Mouse (Mus musculus) cerebellum, adult 2 months (tissue): ENCODE measurements around the gene Mark4.

ENCODE experiments used
- CTCF ChIP-seq: fragments of 200-500 bp; IDR thresholded peaks from 2 replicates; pipeline ENCODE4 v1.5.1; 2011; ENCODE audit warnings: low read depth, mild to moderate bottlenecking, control low read depth, low read length, moderate library complexity, borderline replicate concordance; ENCODE audit not compliant: insufficient read depth
- POLR2A ChIP-seq: fragments of 200-500 bp; IDR thresholded peaks from 2 replicates; pipeline ENCODE4 v1.6.1; 2011; ENCODE audit warnings: low read length, control low read depth, borderline replicate concordance; ENCODE audit not compliant: insufficient read depth

DNA sequence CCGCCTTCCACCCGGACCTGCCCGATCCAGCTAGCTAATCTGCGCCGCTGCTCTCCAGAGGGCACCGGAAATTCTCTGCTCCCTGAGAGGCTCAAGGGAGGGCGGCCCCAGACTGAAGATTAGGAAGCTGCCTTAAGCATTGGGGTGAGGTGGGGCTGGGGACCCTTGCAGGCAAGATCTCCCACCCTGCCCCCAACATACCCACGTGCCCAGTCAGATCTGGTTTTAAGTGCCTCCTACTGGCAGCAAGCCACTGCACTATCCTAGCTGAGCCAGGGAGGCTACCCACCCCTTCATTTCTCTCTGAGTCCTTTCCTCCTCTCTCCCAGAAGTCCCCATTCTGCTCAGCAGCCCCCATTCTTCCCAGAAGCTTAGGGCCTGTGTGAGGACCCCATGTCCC, 80.6 kb downstream of the Mark4 start:
- no peak for TF ChIP-seq POLR2A
- TF ChIP-seq CTCF: no peak
